In the genomic region with DNA sequence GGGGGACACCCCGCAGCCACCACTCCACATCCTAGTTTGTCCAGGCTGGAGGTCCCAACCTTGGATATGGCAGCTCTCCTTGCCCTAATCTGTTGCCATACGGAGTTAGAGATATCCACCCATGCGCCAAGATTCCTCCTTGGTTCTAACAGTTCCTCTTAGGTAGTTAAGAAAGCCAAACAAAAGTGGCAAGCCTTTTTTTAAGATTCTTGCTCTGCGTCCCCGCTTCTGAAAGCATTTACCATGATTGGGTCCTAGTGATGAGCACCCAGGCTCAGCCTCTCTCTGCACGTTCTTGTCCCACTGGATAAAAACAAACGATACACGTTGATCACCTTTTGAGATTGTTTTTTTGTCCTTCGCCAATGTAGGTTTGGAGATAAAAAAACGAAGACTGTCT, we compare ENCODE assay signal across 10 mouse cellular contexts. TPM values are rescaled to one million over a fixed set of nuclear protein-coding genes. Genes with fewer than 3 reads are reported as not detected.
DNase-seq lines count a peak whose midpoint lies in the region; ATAC-seq lines count a peak whose summit lies in the region.
"Had no signal": no experiment of that assay in that cellular context is flagged by ENCODE, and none has a peak within 500 bp of the region (broad histone marks: within the 10 kb centered on the region; RNA-seq: fewer than 3 reads in every experiment).

No protein-coding gene starts in this region.

- no peak overlapping the region for H3K27ac ChIP-seq in heart, embryonic 16.5 days (ENCODE audit: low read length)
- H3K27ac ChIP-seq in embryonic facial prominence, embryonic 11.5 days (replicated peaks; ENCODE audit: low read depth, low read length): no peak overlapping the region
- no peak overlapping the region for H3K27ac ChIP-seq in hindbrain, embryonic 13.5 days
- no peak overlapping the region for H3K27ac ChIP-seq in midbrain, embryonic 12.5 days (replicated peaks)
- H3K27ac ChIP-seq: liver, embryonic 14.5 days had no signal

- peak overlapping the region; percentile 69 for H3K4me3 ChIP-seq in heart, embryonic 16.5 days (ENCODE audit: low read length)
- peak overlapping the region; percentile 71 for H3K4me3 ChIP-seq in embryonic facial prominence, embryonic 11.5 days (ENCODE audit: low read depth, low read length)
- peak overlapping the region; percentile 59 for H3K4me3 ChIP-seq in hindbrain, embryonic 13.5 days
- peak overlapping the region; percentile 68 for H3K4me3 ChIP-seq in midbrain, embryonic 12.5 days

- no peaks in the 10 kb centered on the region for H3K9me3 ChIP-seq in heart, embryonic 16.5 days (replicated peaks; ENCODE audit: control insufficient read depth, low read length)
- no peaks in the 10 kb centered on the region for H3K9me3 ChIP-seq in embryonic facial prominence, embryonic 11.5 days (replicated peaks; ENCODE audit: control insufficient read depth, low read length)
- H3K9me3 ChIP-seq in hindbrain, embryonic 13.5 days: no peaks in the 10 kb centered on the region
- no peaks in the 10 kb centered on the region for H3K9me3 ChIP-seq in midbrain, embryonic 12.5 days

- WGBS in heart, embryonic 16.5 days: 22% methylated on average over 10 of the region's 10 CpGs
- 1% methylated on average over 10 of the region's 10 CpGs for WGBS in embryonic facial prominence, embryonic 11.5 days
- 3% methylated on average over 10 of the region's 10 CpGs for WGBS in hindbrain, embryonic 13.5 days
- WGBS in midbrain, embryonic 12.5 days: under 1% methylated on average over 10 of the region's 10 CpGs

- H3K4me2 ChIP-seq in heart, embryonic 16.5 days (ENCODE audit: low read depth, low read length): peak overlapping the region; percentile 100
- peak overlapping the region; percentile 89 for H3K4me2 ChIP-seq in embryonic facial prominence, embryonic 11.5 days (ENCODE audit: low read depth, low read length)
- H3K4me2 ChIP-seq in hindbrain, embryonic 13.5 days: peak overlapping the region; percentile 88
- H3K4me2 ChIP-seq in midbrain, embryonic 12.5 days (replicated peaks): peak overlapping the region; percentile 86

- H3K9ac ChIP-seq in heart, embryonic 16.5 days (ENCODE audit: low read length): peak overlapping the region; percentile 60
- peak overlapping the region; percentile 87 for H3K9ac ChIP-seq in embryonic facial prominence, embryonic 11.5 days (replicated peaks; ENCODE audit: low read length)
- H3K9ac ChIP-seq in hindbrain, embryonic 13.5 days: peak overlapping the region; percentile 79
- H3K9ac ChIP-seq in midbrain, embryonic 12.5 days (replicated peaks): peak overlapping the region; percentile 77
- H3K9ac ChIP-seq: liver, embryonic 14.5 days had no signal

- no peak for ATAC-seq in heart, embryonic 16.5 days (replicated peaks; ENCODE audit: extremely low read depth, insufficient read depth, low FRiP score)
- no peak for ATAC-seq in embryonic facial prominence, embryonic 11.5 days (replicated peaks; ENCODE audit: insufficient number of reproducible peaks, low FRiP score, low TSS enrichment, low read depth)
- no peak for ATAC-seq in hindbrain, embryonic 13.5 days (ENCODE audit: low FRiP score)
- ATAC-seq in midbrain, embryonic 12.5 days (ENCODE audit: low FRiP score, low read depth): no peak

- no peaks in the 10 kb centered on the region for H3K36me3 ChIP-seq in heart, embryonic 16.5 days (ENCODE audit: control insufficient read depth, insufficient read depth)
- 0 out of 2 replicates have a peak, but pooled peaks cover 2% of the 10 kb centered on the region for H3K36me3 ChIP-seq in embryonic facial prominence, embryonic 11.5 days (replicated peaks; ENCODE audit: control insufficient read depth, insufficient read depth, low read depth, low read length)
- H3K36me3 ChIP-seq in hindbrain, embryonic 13.5 days: no peaks in the 10 kb centered on the region
- peaks cover 22% of the 10 kb centered on the region for H3K36me3 ChIP-seq in midbrain, embryonic 12.5 days

- peaks cover 54% of the 10 kb centered on the region for H3K27me3 ChIP-seq in heart, embryonic 16.5 days (ENCODE audit: control insufficient read depth, insufficient read depth, low read length)
- H3K27me3 ChIP-seq in embryonic facial prominence, embryonic 11.5 days (ENCODE audit: control insufficient read depth, insufficient read depth, low read length): no peaks in the 10 kb centered on the region
- peaks cover 27% of the 10 kb centered on the region; the same call in 1 of the 2 replicates for H3K27me3 ChIP-seq in hindbrain, embryonic 13.5 days
- peaks cover 23% of the 10 kb centered on the region for H3K27me3 ChIP-seq in midbrain, embryonic 12.5 days

- peaks cover 13% of the 10 kb centered on the region for H3K4me1 ChIP-seq in heart, embryonic 16.5 days (ENCODE audit: control insufficient read depth, insufficient read depth, low read length)
- no peaks in the 10 kb centered on the region for H3K4me1 ChIP-seq in embryonic facial prominence, embryonic 11.5 days (ENCODE audit: control insufficient read depth, insufficient read depth, low read length)
- peaks cover 48% of the 10 kb centered on the region for H3K4me1 ChIP-seq in hindbrain, embryonic 13.5 days (replicated peaks)
- H3K4me1 ChIP-seq in midbrain, embryonic 12.5 days: peaks cover 45% of the 10 kb centered on the region

- no peak for DNase-seq in heart, adult 9 months (ENCODE audit: low spot score in 2 of 2)
- DNase-seq in embryonic facial prominence, embryonic 11.5 days (ENCODE audit: low spot score): no peak
- no peak for DNase-seq in ovary, postnatal 36 days (ENCODE audit: low spot score)
- no peak for DNase-seq in cerebellum, postnatal 36 days
- no peak for DNase-seq in adipocyte (ENCODE audit: low spot score)
- DNase-seq: adrenal gland, adult 8-10 months had no signal

RNA-seq across cellular contexts. Expression of a gene that starts 1.0 kb away (rescaled TPM):
- polyA plus RNA-seq in heart, embryonic 16.5 days (2015; fragmentation: Nextera tagmentation; extraction: Ambion mirVana): 140 and 142 TPM in 2 replicates
- polyA plus RNA-seq in embryonic facial prominence, embryonic 11.5 days (2014; fragmentation: Nextera tagmentation; extraction: Ambion mirVana): 160 and 212 TPM in 2 replicates
- 71.1 and 83.7 TPM in 2 replicates for polyA plus RNA-seq in hindbrain, embryonic 13.5 days (2015; fragmentation: Nextera tagmentation; extraction: Ambion mirVana)
- polyA plus RNA-seq in midbrain, embryonic 12.5 days (2016; fragmentation: Nextera tagmentation; extraction: Ambion mirVana): 88.5 and 92.4 TPM in 2 replicates
